Mouse (Mus musculus): ENCODE data around the gene Pcbp4.

Pcbp4 gene

DNA sequence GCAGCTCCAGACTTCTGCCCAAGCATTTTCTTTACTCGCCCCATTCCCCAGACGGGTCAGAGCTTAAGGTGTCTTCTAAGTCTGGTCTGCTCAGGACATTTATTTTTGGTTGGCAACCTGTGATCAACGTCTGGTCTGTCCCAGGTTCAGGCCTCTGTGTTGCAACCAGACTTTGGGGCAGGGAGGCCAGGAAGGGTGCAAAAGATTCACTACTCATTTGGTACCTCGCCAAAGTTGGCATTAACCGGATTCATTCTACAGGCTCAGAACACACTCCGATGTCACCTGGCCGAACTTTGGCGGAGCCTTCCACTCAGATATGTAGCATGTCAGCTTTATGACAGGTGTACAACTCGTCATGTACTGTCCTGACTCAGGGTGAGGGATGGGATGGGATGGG is 5.1 kb upstream of the Pcbp4 start:
- peak; percentile 65 for DNase-seq

DNA sequence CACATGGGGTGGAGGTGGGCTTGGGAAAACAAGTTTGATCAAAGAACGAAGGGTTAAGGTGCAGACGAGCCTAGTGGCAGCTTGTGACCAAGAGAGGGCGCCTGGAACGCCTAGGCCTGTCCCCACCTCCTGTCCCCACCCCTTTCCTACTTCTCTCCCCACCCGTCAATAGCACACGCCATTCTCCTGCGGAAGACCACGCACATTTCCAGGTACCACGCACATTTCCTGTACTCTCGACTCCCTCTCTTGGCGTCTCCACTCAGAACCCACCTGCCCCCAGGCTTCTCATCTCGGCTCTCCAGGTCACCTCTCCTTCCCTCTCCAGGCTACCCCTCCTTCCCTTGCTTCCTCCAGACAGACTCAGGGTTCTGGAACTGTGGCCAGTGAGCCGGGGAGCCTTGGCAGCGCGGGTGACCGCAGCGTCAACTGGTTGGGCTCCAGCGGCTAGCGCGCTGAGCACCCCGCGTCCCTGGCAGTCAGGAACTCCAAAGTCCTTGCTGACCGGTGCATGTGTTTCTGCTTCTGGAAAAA is 4.5 kb upstream of the Pcbp4 start:
- DNase-seq, result peak; percentile 89

DNA sequence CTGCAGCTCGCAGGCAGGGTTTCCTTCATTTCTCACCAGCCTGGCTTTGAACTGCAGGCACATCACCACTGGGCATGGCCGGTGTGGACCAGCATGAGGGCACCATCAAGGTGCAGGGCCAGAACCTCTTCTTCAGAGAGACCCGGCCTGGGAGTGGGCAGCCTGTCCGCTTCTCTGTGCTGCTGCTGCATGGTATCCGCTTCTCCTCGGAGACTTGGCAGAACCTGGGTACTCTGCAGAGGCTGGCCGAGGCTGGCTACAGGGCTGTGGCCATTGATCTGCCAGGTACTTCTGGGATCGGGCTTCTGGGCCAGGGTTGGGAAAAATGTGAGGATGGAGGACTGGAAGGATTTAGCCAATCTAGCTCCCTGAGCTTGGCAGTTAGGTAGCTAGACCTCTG is 3.1 kb upstream of the Pcbp4 start:
- DNase-seq, result peak; percentile 41

GRCm38 (mm10) chr9:106450661-106451060 is 2.4 kb upstream of the Pcbp4 start:
- DNase-seq, result peak; percentile 90

- DNase-seq, result no peak
These were observed 1.8 kb upstream of the Pcbp4 start for GRCm38 (mm10) chr9:106451298-106451697.

DNA sequence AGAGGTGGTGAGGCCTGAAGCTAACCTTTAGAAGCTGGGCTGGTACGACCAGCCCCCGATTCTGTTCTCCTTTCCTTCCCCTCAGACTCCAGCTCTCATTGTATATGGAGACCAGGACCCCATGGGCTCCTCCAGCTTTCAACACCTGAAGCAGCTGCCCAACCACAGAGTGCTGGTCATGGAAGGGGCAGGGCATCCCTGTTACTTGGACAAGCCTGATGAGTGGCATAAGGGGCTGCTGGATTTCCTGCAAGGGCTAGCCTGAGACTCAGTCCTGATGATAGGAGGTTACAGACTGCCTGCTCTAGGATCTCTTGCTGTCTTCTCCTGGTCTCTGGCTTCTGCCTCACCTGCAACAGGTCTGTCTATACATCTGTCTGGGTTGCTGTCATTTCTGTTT is 1.2 kb upstream of the Pcbp4 start:
- no peak for DNase-seq

GRCm38 (mm10) chr9:106452351-106452750 is 740 bp upstream of the Pcbp4 start:
- peak; percentile 24 for DNase-seq

DNA sequence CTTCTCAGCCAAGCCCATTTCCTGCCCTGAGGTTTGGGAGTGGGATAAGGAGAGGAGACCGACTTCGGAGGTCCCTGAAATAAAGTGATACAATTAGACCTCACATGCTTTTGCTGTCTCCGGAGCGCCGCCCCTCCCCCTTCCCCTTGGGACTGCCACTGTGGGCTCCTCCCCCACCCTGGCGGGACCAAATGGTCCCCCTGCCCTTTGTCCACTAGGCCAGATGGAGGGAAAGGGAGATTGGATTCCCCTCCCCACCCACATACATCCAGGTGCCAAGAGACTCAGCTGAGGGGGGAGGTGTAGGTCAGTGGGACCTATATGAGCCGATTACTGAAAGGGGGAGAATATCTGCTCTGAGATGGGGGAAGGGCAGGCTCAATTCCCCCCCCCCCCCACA is 270 bp upstream of the Pcbp4 start:
- peak; percentile 84 for DNase-seq

GRCm38 (mm10) chr9:106454071-106454761 is 1.1 kb downstream of the Pcbp4 start:
- DNase-seq, result peak; percentile 32

DNA sequence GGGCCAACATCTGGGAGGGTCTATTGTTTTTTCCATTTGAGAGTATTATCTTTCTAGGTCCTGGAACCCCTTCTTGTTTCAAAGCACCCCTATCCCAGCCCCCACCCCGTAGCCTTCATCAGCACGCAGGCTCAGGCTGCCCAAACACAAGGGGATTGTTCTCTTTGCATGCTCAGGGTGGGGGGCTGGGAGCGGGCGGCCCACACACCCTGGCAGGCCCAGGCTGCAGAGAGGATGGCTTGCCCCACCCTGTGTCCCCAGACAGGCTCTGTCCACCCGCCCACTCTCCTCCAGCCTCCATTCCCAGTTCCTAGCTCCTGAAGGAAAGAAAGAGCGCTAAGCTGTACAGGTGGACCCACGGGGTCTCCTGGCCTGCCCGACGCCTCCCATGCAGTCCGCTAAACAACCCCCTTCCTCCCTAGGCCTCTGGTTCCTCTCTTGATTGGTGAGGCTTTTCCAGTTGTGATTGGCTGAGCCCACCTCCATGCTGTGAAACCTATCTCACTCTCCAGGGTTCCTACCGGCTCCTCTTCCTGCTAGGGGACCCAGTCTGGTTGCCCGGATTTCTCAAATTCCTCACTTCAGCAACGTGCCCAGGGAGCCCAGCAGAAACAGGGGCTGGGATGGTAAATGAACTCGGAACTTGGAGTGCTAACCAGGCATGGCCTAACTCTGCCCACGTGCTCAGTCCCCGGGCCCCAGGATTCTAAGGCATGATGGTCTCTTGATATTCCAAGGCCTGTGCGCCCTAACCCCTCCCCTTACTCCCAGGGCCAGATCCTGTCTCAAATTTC is 2.0 kb downstream of the Pcbp4 start:
- no peak for DNase-seq

- no peak for DNase-seq
These were observed 3.5 kb downstream of the Pcbp4 start for GRCm38 (mm10) chr9:106456325-106457162.

DNA sequence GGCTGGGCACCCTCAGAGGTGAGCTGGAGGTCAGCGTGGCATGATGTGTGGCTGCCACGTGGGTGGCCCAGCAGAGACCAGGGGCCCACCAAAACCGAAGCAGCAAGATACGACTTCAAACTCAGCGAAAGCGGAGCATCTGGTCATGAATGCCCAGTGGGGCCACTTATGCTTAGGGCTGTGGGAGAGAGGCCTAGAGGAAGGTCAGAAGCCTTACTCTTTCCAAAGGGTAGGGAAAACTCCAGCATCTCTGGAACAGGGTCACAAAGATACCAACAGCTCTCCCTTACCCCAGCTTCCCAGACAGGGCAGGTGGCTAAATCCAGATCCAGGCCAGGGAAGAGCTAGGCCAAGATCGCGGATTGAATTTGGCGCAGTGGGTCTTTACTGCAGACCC is 4.1 kb downstream of the Pcbp4 start:
- DNase-seq, result no peak

- DNase-seq, result no peak
These were observed 4.8 kb downstream of the Pcbp4 start for GRCm38 (mm10) chr9:106457920-106458319.

DNA sequence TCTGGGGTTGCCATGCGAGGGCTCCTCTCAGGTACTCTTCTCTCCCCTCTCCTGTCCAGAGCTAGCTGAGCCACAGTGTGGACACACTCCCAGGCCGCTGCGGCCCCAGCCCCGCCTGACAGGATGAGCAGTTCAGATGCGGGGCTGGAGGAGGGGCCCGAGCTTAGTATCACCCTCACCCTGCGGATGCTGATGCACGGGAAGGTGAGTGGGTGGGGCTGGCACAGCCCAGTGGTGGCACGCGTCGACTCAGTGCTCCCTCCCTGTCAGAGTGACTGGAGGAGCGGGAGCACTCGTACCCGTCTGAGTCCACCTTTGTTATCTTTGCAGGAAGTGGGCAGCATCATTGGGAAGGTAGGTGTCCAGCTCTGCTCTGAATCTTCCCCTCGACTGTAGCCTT is 6.9 kb downstream of the Pcbp4 start:
- DNase-seq, result no peak

DNA sequence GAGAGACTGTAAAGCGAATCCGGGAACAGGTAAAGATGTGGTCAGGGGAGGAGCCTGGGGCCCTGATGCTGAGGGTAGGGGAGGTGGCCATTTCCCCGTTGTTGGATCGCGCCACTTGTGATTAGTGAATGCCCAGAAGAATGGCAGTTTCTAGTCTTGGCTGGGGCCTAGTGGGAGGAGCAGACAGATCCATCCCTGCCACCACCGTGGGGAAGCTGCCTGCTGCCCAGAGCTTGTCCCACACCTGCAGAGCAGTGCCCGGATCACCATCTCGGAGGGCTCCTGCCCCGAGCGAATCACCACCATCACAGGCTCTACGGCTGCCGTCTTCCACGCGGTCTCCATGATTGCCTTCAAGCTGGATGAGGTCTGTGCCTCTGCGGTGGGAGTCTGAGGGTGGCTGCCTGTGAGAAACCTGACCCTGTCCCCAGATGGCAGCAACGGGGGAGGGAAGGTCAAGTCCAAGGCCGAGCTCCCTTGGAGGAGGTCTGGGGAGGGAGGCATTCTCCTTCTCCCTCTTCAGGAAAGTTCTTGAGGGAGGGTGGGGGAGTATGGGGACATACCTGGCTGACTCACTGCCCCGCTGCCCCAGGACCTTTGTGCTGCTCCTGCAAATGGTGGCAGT is 7.4 kb downstream of the Pcbp4 start:
- DNase-seq, result no peak

- DNase-seq, result no peak
These were observed 7.9 kb downstream of the Pcbp4 start for GRCm38 (mm10) chr9:106461026-106461415.

GRCm38 (mm10) chr9:106461641-106462429 is 8.7 kb downstream of the Pcbp4 start:
- no peak for DNase-seq

DNA sequence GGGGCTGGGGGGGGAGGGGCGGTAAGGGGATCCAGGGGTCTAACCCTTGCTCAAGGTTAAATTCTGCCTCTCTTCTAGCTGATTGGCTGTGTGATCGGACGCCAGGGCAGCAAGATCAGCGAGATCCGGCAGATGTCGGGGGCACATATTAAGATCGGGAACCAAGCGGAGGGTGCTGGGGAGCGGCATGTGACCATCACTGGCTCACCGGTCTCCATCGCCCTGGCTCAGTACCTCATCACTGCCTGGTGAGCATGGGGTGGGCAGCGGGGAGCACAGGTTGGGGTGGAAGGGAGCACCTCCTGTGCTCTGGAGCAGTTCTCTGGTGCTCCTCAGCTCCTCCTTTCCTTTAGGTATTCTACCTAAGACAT is 9.3 kb downstream of the Pcbp4 start:
- no peak for DNase-seq

DNA sequence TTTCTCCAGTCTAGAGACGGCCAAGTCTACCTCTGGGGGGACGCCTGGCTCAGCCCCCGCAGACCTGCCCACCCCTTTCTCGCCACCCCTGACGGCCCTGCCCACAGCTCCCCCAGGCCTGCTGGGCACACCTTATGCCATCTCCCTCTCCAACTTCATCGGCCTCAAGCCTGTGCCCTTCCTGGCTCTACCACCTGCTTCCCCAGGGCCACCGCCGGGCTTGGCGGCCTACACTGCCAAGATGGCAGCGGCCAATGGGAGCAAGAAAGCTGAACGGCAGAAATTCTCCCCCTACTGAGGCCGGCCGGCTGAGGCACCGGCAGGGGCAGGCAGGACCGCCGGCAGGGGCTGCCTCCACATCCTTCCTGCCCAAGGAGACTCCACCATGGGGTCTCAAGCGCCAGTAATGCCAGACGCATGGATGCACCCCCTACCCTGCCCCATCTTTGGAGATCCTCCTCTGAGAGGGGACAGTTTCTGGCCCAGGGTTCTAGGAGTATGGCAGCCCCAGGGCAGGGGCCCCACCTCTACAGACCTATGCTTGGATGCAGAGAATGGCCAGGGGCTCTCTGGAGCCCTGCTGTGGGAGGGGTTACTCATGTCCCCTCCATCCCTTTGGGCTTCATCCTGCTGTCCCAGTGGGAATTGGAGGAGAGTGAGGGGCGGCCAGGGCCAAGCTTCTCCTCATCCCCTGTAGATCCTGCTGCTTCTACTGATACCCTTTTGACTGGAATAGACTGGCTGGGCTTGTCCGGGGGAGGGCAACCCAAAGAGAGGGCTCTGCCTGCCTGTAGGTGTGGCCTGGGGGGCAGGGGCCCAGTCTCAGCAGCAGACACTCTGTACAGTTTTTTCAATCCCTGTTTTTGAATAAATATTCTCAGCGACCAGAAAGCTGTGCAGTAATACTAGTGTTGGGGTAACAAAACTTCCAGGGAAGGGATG is 10.3 kb downstream of the Pcbp4 start:
- peak; percentile 3 for DNase-seq

DNA sequence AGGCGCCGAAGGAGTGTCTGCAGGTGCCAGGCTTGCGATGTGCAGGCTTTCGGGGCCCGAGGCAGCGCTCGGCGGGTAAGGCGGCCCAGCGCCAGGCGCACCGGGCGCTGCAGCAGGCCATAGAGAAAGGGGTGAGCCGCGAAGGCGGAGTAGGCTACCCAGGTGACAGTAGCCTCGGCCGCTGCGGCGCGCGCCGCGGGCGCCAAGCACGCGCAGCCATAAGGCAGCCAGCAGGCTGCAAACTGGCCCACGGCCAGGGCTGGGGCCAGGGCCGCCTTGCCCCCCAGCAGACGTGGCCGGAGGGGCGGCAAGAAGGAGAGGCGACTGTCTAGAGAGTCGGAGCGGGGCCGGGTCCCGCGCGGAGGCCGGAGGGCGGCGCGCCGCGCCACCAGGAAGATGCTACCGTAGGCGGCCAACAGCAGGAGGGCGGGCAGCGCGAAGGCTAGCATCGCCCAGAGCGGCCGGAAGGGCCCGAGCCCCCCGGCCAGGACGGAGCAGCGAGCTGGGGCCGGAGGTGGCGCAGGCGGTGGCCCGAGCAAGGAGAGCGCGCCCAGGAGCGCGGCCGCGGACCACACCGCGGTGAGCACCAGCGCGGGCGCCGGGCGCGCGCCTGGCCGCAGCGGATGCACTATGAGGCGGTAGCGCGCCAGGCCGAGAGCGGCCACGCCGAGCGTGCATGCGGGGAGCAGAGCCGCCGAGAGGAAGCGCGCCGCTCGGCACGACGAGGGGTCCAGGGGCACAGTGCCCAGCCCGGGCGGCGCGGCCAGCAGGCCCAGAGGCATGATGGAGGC is 11.9 kb downstream of the Pcbp4 start:
- peak; percentile 45 for DNase-seq

Measured in kidney, adult 9 months (tissue).